Mouse (Mus musculus): ENCODE results near the gene Lsm7. TPM values are rescaled to one million over a fixed set of nuclear protein-coding genes. Genes with fewer than 3 reads are reported as not detected.
A peak's percentile ranks its signal among the peaks of the same experiment; 100 is the strongest.

Gene Lsm7
- polyA plus RNA-seq, 1 experiment from 2014 or later: 256 TPM

GRCm38 (mm10) chr10:80858350-80858935 lies 3.4 kb upstream of the Lsm7 start:
- H3K27me3 ChIP-seq (ENCODE audit: control insufficient read depth, insufficient read depth, low read length): no peaks in the 10 kb centered on the region
- ATAC-seq (ENCODE audit: low FRiP score, low TSS enrichment) (no peak), DNase-seq (no peak)
- 87% methylated on average over 7 of the region's 7 CpGs for WGBS
- H3K9me3 ChIP-seq (ENCODE audit: control insufficient read depth, low read length): no peaks in the 10 kb centered on the region
- no peak overlapping the region for H3K4me3 ChIP-seq (replicated peaks; ENCODE audit: low read depth, low read length)
- H3K4me1 ChIP-seq (ENCODE audit: control insufficient read depth, insufficient read depth, low read length): peaks cover 26% of the 10 kb centered on the region
- H3K27ac ChIP-seq (replicated peaks; ENCODE audit: low read depth, low read length): no peak overlapping the region
- H3K9ac ChIP-seq (replicated peaks; ENCODE audit: low read length): no peak overlapping the region
- H3K4me2 ChIP-seq (ENCODE audit: low read length): no peak overlapping the region
- peaks cover 22% of the 10 kb centered on the region for H3K36me3 ChIP-seq (ENCODE audit: control insufficient read depth, insufficient read depth, low read length)

GRCm38 (mm10) chr10:80857848-80858247 lies 2.8 kb upstream of the Lsm7 start:
- Histone ChIP-seq H3K27ac (replicated peaks; ENCODE audit: low read depth, low read length) (no peak overlapping the region), H3K4me1 (ENCODE audit: control insufficient read depth, insufficient read depth, low read length) (peaks cover 26% of the 10 kb centered on the region), H3K36me3 (ENCODE audit: control insufficient read depth, insufficient read depth, low read length) (peaks cover 22% of the 10 kb centered on the region), H3K4me2 (ENCODE audit: low read length) (no peak overlapping the region), H3K9me3 (ENCODE audit: control insufficient read depth, low read length) (no peaks in the 10 kb centered on the region), H3K27me3 (ENCODE audit: control insufficient read depth, insufficient read depth, low read length) (no peaks in the 10 kb centered on the region), H3K9ac (replicated peaks; ENCODE audit: low read length) (no peak overlapping the region), H3K4me3 (replicated peaks; ENCODE audit: low read depth, low read length) (no peak overlapping the region)
- no peak for ATAC-seq (ENCODE audit: low FRiP score, low TSS enrichment)
- WGBS: 55% methylated on average over 3 of the region's 3 CpGs
- DNase-seq: no peak

DNA sequence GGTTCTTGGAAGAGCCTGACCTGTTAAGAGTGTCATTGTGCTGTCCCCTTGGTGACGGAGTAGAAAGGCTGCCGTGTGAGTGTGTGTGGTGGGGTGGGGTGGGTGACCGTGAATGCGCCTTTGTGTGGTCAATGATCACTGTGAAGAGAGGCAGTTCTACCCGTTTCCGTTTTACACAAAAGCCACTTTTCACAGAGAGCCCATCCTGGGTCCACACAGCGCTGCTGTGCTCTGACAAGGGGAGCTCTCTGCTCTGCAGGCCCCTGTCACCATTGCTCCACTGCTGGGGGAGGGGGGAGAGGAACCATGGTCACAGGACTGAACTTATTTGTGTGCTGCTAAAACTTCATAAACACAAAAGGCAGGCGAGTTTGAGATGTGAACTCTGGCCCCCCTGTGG lies 2.4 kb upstream of the Lsm7 start:
- no peak overlapping the region for H3K4me2 ChIP-seq (ENCODE audit: low read length)
- DNase-seq (peak; percentile 11), ATAC-seq (ENCODE audit: low FRiP score, low TSS enrichment) (no peak)
- H3K36me3 ChIP-seq (ENCODE audit: control insufficient read depth, insufficient read depth, low read length): peaks cover 19% of the 10 kb centered on the region
- H3K4me1 ChIP-seq (ENCODE audit: control insufficient read depth, insufficient read depth, low read length): peaks cover 26% of the 10 kb centered on the region
- H3K4me3 ChIP-seq (replicated peaks; ENCODE audit: low read depth, low read length): no peak overlapping the region
- no peaks in the 10 kb centered on the region for H3K27me3 ChIP-seq (ENCODE audit: control insufficient read depth, insufficient read depth, low read length)
- no peak overlapping the region; the same call in 1 of the 2 replicates for H3K9ac ChIP-seq (replicated peaks; ENCODE audit: low read length)
- 37% methylated on average over 8 of the region's 8 CpGs for WGBS
- no peak overlapping the region for H3K27ac ChIP-seq (replicated peaks; ENCODE audit: low read depth, low read length)
- H3K9me3 ChIP-seq (ENCODE audit: control insufficient read depth, low read length): no peaks in the 10 kb centered on the region

DNA sequence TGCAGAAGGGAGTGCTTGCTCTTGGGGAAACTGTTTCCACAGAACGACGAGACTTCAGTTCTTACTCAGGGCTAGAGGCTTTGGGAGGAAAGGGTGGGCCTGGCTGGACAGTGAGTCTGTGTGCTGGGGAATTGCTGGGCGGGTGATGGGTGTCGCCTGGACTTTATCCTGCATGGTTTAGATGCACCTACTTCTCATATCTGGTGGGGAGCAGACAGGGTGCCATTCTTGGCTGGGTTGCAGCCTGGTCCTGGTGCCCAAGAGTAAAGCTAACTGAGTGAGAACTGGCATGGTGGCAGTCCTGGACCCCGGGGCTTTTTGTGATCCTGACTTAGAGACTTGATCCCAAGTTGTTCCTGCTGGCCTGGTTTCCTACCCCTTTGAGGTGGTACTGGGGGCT lies 1.9 kb upstream of the Lsm7 start:
- H3K4me3 ChIP-seq (replicated peaks; ENCODE audit: low read depth, low read length): no peak overlapping the region
- no peak overlapping the region; the same call in 1 of the 2 replicates for H3K9ac ChIP-seq (replicated peaks; ENCODE audit: low read length)
- WGBS: 85% methylated on average over 5 of the region's 5 CpGs
- H3K4me1 ChIP-seq (ENCODE audit: control insufficient read depth, insufficient read depth, low read length): peaks cover 26% of the 10 kb centered on the region
- ATAC-seq (ENCODE audit: low FRiP score, low TSS enrichment) (no peak), DNase-seq (no peak)
- H3K27ac ChIP-seq (replicated peaks; ENCODE audit: low read depth, low read length): no peak overlapping the region
- H3K36me3 ChIP-seq (ENCODE audit: control insufficient read depth, insufficient read depth, low read length): peaks cover 19% of the 10 kb centered on the region
- peak overlapping the region; percentile 99; the same call in 1 of the 2 replicates for H3K4me2 ChIP-seq (ENCODE audit: low read length)
- H3K27me3 ChIP-seq (ENCODE audit: control insufficient read depth, insufficient read depth, low read length): no peaks in the 10 kb centered on the region
- no peaks in the 10 kb centered on the region for H3K9me3 ChIP-seq (ENCODE audit: control insufficient read depth, low read length)

DNA sequence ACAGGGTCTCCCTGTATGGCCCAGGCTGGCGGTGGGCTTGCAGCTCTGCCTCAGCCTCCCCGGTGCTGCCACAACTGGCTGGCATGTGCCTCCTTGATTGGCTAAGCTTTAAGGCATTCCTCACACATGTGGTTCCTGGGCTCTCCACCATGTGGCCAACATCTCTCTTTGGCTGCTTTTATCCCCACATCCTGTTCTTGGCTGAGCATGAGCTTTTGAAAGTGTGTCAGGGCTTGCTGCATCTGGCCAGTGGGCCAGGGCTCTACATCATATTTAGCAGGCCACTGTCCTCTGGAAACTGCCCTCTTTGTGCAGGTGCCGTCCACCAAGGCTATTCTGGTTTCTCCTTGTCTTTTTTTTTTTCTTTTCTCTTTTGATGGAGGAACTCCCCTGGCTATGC lies 1.3 kb upstream of the Lsm7 start:
- H3K9ac ChIP-seq (replicated peaks; ENCODE audit: low read length): peak overlapping the region; percentile 86; the same call in 1 of the 2 replicates
- peaks cover 19% of the 10 kb centered on the region for H3K36me3 ChIP-seq (ENCODE audit: control insufficient read depth, insufficient read depth, low read length)
- no peak for ATAC-seq (ENCODE audit: low FRiP score, low TSS enrichment)
- peak overlapping the region; percentile 99 for H3K4me2 ChIP-seq (ENCODE audit: low read length)
- peaks cover 26% of the 10 kb centered on the region for H3K4me1 ChIP-seq (ENCODE audit: control insufficient read depth, insufficient read depth, low read length)
- WGBS: 66% methylated on average over 3 of the region's 3 CpGs
- no peak overlapping the region for H3K27ac ChIP-seq (replicated peaks; ENCODE audit: low read depth, low read length)
- DNase-seq: no peak
- no peaks in the 10 kb centered on the region for H3K9me3 ChIP-seq (ENCODE audit: control insufficient read depth, low read length)
- H3K4me3 ChIP-seq (replicated peaks; ENCODE audit: low read depth, low read length): peak overlapping the region; percentile 97; the same call in 1 of the 2 replicates
- H3K27me3 ChIP-seq (ENCODE audit: control insufficient read depth, insufficient read depth, low read length): no peaks in the 10 kb centered on the region

- Histone ChIP-seq H3K4me1 (ENCODE audit: control insufficient read depth, insufficient read depth, low read length) (peaks cover 26% of the 10 kb centered on the region), H3K4me3 (replicated peaks; ENCODE audit: low read depth, low read length) (peak overlapping the region; percentile 97), H3K27me3 (ENCODE audit: control insufficient read depth, insufficient read depth, low read length) (no peaks in the 10 kb centered on the region), H3K27ac (replicated peaks; ENCODE audit: low read depth, low read length) (no peak overlapping the region), H3K9me3 (ENCODE audit: control insufficient read depth, low read length) (no peaks in the 10 kb centered on the region), H3K9ac (replicated peaks; ENCODE audit: low read length) (peak overlapping the region; percentile 86), H3K36me3 (ENCODE audit: control insufficient read depth, insufficient read depth, low read length) (peaks cover 21% of the 10 kb centered on the region), H3K4me2 (ENCODE audit: low read length) (peak overlapping the region; percentile 99)
- WGBS: 26% methylated on average over 11 of the region's 11 CpGs
- ATAC-seq (ENCODE audit: low FRiP score, low TSS enrichment): no peak
- no peak for DNase-seq
Observed at GRCm38 (mm10) chr10:80855749-80856073, 702 bp upstream of the Lsm7 start.

GRCm38 (mm10) chr10:80848571-80848970 lies 6.4 kb downstream of the Lsm7 start:
- 0 out of 2 replicates have a peak, but pooled peaks cover 1% of the 10 kb centered on the region for H3K4me1 ChIP-seq (ENCODE audit: control insufficient read depth, insufficient read depth, low read length)
- no peak overlapping the region for H3K4me3 ChIP-seq (replicated peaks; ENCODE audit: low read depth, low read length)
- H3K9ac ChIP-seq (replicated peaks; ENCODE audit: low read length): no peak overlapping the region
- peaks cover 27% of the 10 kb centered on the region for H3K36me3 ChIP-seq (ENCODE audit: control insufficient read depth, insufficient read depth, low read length)
- no peak overlapping the region for H3K4me2 ChIP-seq (ENCODE audit: low read length)
- no peak overlapping the region for H3K27ac ChIP-seq (replicated peaks; ENCODE audit: low read depth, low read length)
- H3K9me3 ChIP-seq (ENCODE audit: control insufficient read depth, low read length): no peaks in the 10 kb centered on the region
- ATAC-seq (ENCODE audit: low FRiP score, low TSS enrichment) (no peak), DNase-seq (no peak)
- WGBS: 13% methylated on average over 10 of the region's 10 CpGs
- peaks cover 16% of the 10 kb centered on the region for H3K27me3 ChIP-seq (ENCODE audit: control insufficient read depth, insufficient read depth, low read length)

GRCm38 (mm10) chr10:80845732-80846131 lies 9.3 kb downstream of the Lsm7 start:
- WGBS: 81% methylated on average over 12 of the region's 12 CpGs
- no peak overlapping the region for H3K4me2 ChIP-seq (ENCODE audit: low read length)
- H3K4me3 ChIP-seq (replicated peaks; ENCODE audit: low read depth, low read length): no peak overlapping the region
- peaks cover 30% of the 10 kb centered on the region for H3K27me3 ChIP-seq (ENCODE audit: control insufficient read depth, insufficient read depth, low read length)
- ATAC-seq (ENCODE audit: low FRiP score, low TSS enrichment) (no peak), DNase-seq (no peak)
- H3K9me3 ChIP-seq (ENCODE audit: control insufficient read depth, low read length): no peaks in the 10 kb centered on the region
- 0 out of 2 replicates have a peak, but pooled peaks cover 3% of the 10 kb centered on the region for H3K4me1 ChIP-seq (ENCODE audit: control insufficient read depth, insufficient read depth, low read length)
- H3K27ac ChIP-seq (replicated peaks; ENCODE audit: low read depth, low read length): no peak overlapping the region
- H3K9ac ChIP-seq (replicated peaks; ENCODE audit: low read length): no peak overlapping the region
- peaks cover 6% of the 10 kb centered on the region; the same call in 1 of the 2 replicates for H3K36me3 ChIP-seq (ENCODE audit: control insufficient read depth, insufficient read depth, low read length)

- Histone ChIP-seq H3K4me1 (ENCODE audit: control insufficient read depth, insufficient read depth, low read length) (0 out of 2 replicates have a peak, but pooled peaks cover 6% of the 10 kb centered on the region), H3K4me2 (ENCODE audit: low read length) (no peak overlapping the region), H3K36me3 (ENCODE audit: control insufficient read depth, insufficient read depth, low read length) (peaks cover 1% of the 10 kb centered on the region; the same call in 1 of the 2 replicates), H3K4me3 (replicated peaks; ENCODE audit: low read depth, low read length) (no peak overlapping the region), H3K27ac (replicated peaks; ENCODE audit: low read depth, low read length) (no peak overlapping the region), H3K9me3 (ENCODE audit: control insufficient read depth, low read length) (no peaks in the 10 kb centered on the region), H3K27me3 (ENCODE audit: control insufficient read depth, insufficient read depth, low read length) (peaks cover 30% of the 10 kb centered on the region), H3K9ac (replicated peaks; ENCODE audit: low read length) (no peak overlapping the region)
- 66% methylated on average over 8 of the region's 8 CpGs for WGBS
- no peak for DNase-seq
- ATAC-seq (ENCODE audit: low FRiP score, low TSS enrichment): no peak
Observed at GRCm38 (mm10) chr10:80845055-80845693, 9.8 kb downstream of the Lsm7 start.
